Mouse (Mus musculus) heart, adult 2 months (tissue): ENCODE results near the gene Ppm1h. TPM values are rescaled to one million over a fixed set of nuclear protein-coding genes. Genes with fewer than 3 reads are reported as not detected.

ENCODE experiments used
- DNase-seq, 2 experiments: peaks; one replicate each; pipeline ENCODE4 v3.0.0; 2021
- H3K27ac ChIP-seq: fragments of 200-600 bp; 2 replicates; pipeline ENCODE4 v1.8.1; 2022
- H3K27me3 ChIP-seq: fragments of 200-500 bp; 2 replicates; pipeline ENCODE4 v1.6.1; 2012; ENCODE audit warnings: mild to moderate bottlenecking, low read length, inconsistent platforms, mixed read lengths; ENCODE audit not compliant: control insufficient read depth, insufficient read depth
- H3K36me3 ChIP-seq: fragments of 200-500 bp; 2 replicates; pipeline ENCODE4 v1.6.1; 2012; ENCODE audit warnings: low read length, inconsistent platforms; ENCODE audit not compliant: control insufficient read depth, insufficient read depth
- H3K4me1 ChIP-seq: fragments of 200-500 bp; 2 replicates; pipeline ENCODE4 v1.6.1; 2011; ENCODE audit warnings: low read length; ENCODE audit not compliant: control insufficient read depth, insufficient read depth
- H3K4me3 ChIP-seq: fragments of 200-600 bp; 2 replicates; pipeline ENCODE4 v1.8.1; 2022
- H3K79me2 ChIP-seq: fragments of 200-500 bp; replicated peaks from 2 replicates; pipeline ENCODE4 v1.6.1; 2012; ENCODE audit warnings: mild to moderate bottlenecking, inconsistent platforms, low read length, moderate library complexity, mixed read lengths; ENCODE audit not compliant: control insufficient read depth, insufficient read depth
- H3K9ac ChIP-seq: fragments of 200-500 bp; 2 replicates; pipeline ENCODE4 v1.6.1; 2012; ENCODE audit warnings: low read depth, mild to moderate bottlenecking, control low read depth, inconsistent platforms, low read length, mixed read lengths
- CTCF ChIP-seq: fragments of 200-600 bp; IDR thresholded peaks from 2 replicates; pipeline ENCODE4 v1.8.1; 2022; ENCODE audit warnings: antibody characterized with exemption, mild to moderate bottlenecking, moderate library complexity
- EP300 ChIP-seq: fragments of 200-500 bp; IDR thresholded peaks from 2 replicates; pipeline ENCODE4 v1.6.1; 2011; ENCODE audit warnings: low read depth, low read length, control low read depth; ENCODE audit not compliant: insufficient read depth
- POLR2A ChIP-seq: fragments of 200-500 bp; IDR thresholded peaks from 2 replicates; pipeline ENCODE4 v1.6.1; 2011; ENCODE audit warnings: mild to moderate bottlenecking, low read depth, low read length, control low read depth; ENCODE audit not compliant: insufficient read depth
- WGBS: fragments of 180-500 bp; shearing (Covaris S2); methylation state at CpG from one replicate; pipeline ENCODE4 v1.1.7; 2018; 5-methylcytosine and 5-hydroxymethylcytosine counted together
- intact Hi-C: fragments of 180-260 bp; cut with DNase I; formaldehyde crosslinking; loops from one replicate; pipeline ENCODE4 v1.15.1; 2025
- polyA plus RNA-seq: library from polyadenylated mRNA; depleted of rRNA; stranded (reverse); fragments of >200 nt; gene quantifications from 2 replicates; pipeline ENCODE4 v1.2.3, GENCODE M21; 2012
- total RNA-seq, 2 experiments: library from RNA; stranded (reverse); gene quantifications; 2 replicates each; pipeline ENCODE4 v1.2.3; 2021

Gene Ppm1h
- total and polyA plus RNA-seq, 3 experiments = 4.5 to 7.8 (median 6.4) TPM

GRCm38 (mm10) chr10:122800732-122801110 lies 122.2 kb downstream of the Ppm1h start:
- Histone ChIP-seq H3K4me1 (peaks cover 8% of the 10 kb centered on the region; the same call in 1 of the 2 replicates), H3K27ac (peak overlapping the region; percentile 61)
- intact Hi-C loops = loop anchor here (5.0 kb wide), 1 partner anchor 292 kb away; no protein-coding TSS in a partner anchor

GRCm38 (mm10) chr10:122802218-122802617 lies 123.7 kb downstream of the Ppm1h start:
- H3K4me1 ChIP-seq = peaks cover 10% of the 10 kb centered on the region
- H3K27ac ChIP-seq = no peak overlapping the region
- 29% methylated on average over 30 of the region's 30 CpGs for WGBS
- intact Hi-C loops = loop anchor here (5.0 kb wide), 1 partner anchor 290 kb away; no protein-coding TSS in a partner anchor
- H3K79me2 ChIP-seq = no peaks in the 10 kb centered on the region
- DNase-seq = no peak
- no peaks in the 10 kb centered on the region for H3K27me3 ChIP-seq
- H3K4me3 ChIP-seq = no peak overlapping the region
- H3K9ac ChIP-seq = peak overlapping the region; percentile 19; the same call in 1 of the 2 replicates
- TF ChIP-seq EP300 (no peak), CTCF (peak; percentile 20; the same call in 1 of the 2 replicates)
- no peaks in the 10 kb centered on the region for H3K36me3 ChIP-seq

More at GRCm38 (mm10) chr10:122800732-122801110, 122.2 kb downstream of the Ppm1h start:
- WGBS = 78% methylated on average over 4 of the region's 4 CpGs
- DNase-seq = no peak
- Histone ChIP-seq H3K9ac (no peak overlapping the region), H3K4me3 (no peak overlapping the region), H3K27me3 (no peaks in the 10 kb centered on the region), H3K79me2 (no peaks in the 10 kb centered on the region), H3K36me3 (no peaks in the 10 kb centered on the region)
- TF ChIP-seq CTCF (no peak), POLR2A (no peak), EP300 (no peak)

GRCm38 (mm10) chr10:122802901-122803300 lies 124.3 kb downstream of the Ppm1h start:
- intact Hi-C loops = loop anchor here (5.0 kb wide), 1 partner anchor 289 kb away; no protein-coding TSS in a partner anchor
- no peak for TF ChIP-seq CTCF
- TF ChIP-seq EP300 = no peak
- TF ChIP-seq POLR2A = no peak
- 61% methylated on average over 7 of the region's 7 CpGs for WGBS
- Histone ChIP-seq H3K9ac (no peak overlapping the region), H3K4me3 (no peak overlapping the region), H3K27ac (no peak overlapping the region), H3K27me3 (no peaks in the 10 kb centered on the region), H3K36me3 (peaks cover 3% of the 10 kb centered on the region), H3K79me2 (no peaks in the 10 kb centered on the region), H3K4me1 (peaks cover 13% of the 10 kb centered on the region)
- DNase-seq = no peak

GRCm38 (mm10) chr10:122803906-122804305 lies 125.3 kb downstream of the Ppm1h start:
- H3K79me2 ChIP-seq = no peaks in the 10 kb centered on the region
- H3K4me3 ChIP-seq = no peak overlapping the region
- intact Hi-C loops = loop anchor here (1.0 to 5.0 kb wide), 2 partner anchors 201 to 288 kb away; no protein-coding TSS in a partner anchor
- H3K27me3 ChIP-seq = no peaks in the 10 kb centered on the region
- 6% methylated on average over 7 of the region's 7 CpGs for WGBS
- TF ChIP-seq CTCF (peak; percentile 69), POLR2A (no peak), EP300 (peak; percentile 83)
- no peak overlapping the region for H3K9ac ChIP-seq
- H3K27ac ChIP-seq = no peak overlapping the region
- DNase-seq = peak; percentile 67 to 86
- peaks cover 13% of the 10 kb centered on the region for H3K4me1 ChIP-seq
- peaks cover 3% of the 10 kb centered on the region for H3K36me3 ChIP-seq

GRCm38 (mm10) chr10:122805866-122806265 lies 127.3 kb downstream of the Ppm1h start:
- H3K9ac ChIP-seq = no peak overlapping the region
- H3K4me1 ChIP-seq = peaks cover 9% of the 10 kb centered on the region
- H3K27ac ChIP-seq = no peak overlapping the region
- no peak for DNase-seq
- 68% methylated on average over 2 of the region's 2 CpGs for WGBS
- no peaks in the 10 kb centered on the region for H3K27me3 ChIP-seq
- H3K36me3 ChIP-seq = peaks cover 3% of the 10 kb centered on the region
- intact Hi-C loops = loop anchor here (2.0 to 5.0 kb wide), 3 partner anchors 91 to 179 kb away; no protein-coding TSS in a partner anchor
- no peaks in the 10 kb centered on the region for H3K79me2 ChIP-seq
- TF ChIP-seq CTCF = no peak
- TF ChIP-seq EP300 = no peak
- no peak for TF ChIP-seq POLR2A
- no peak overlapping the region for H3K4me3 ChIP-seq

- Histone ChIP-seq H3K27me3 (no peaks in the 10 kb centered on the region), H3K4me3 (no peak overlapping the region), H3K79me2 (no peaks in the 10 kb centered on the region), H3K9ac (no peak overlapping the region), H3K36me3 (peaks cover 3% of the 10 kb centered on the region), H3K27ac (peak overlapping the region; percentile 63), H3K4me1 (peaks cover 5% of the 10 kb centered on the region)
- peak; percentile 79 for DNase-seq
- 21% methylated on average over 9 of the region's 9 CpGs for WGBS
- intact Hi-C loops = loop anchor here (2.0 to 5.0 kb wide), 3 partner anchors 90 to 177 kb away; no protein-coding TSS in a partner anchor
- TF ChIP-seq POLR2A = no peak
- 0 out of 2 replicates have a peak, but pooled peaks have one; percentile 52 for TF ChIP-seq EP300
- TF ChIP-seq CTCF = peak; percentile 98; the same call in 1 of the 2 replicates
Measured at GRCm38 (mm10) chr10:122807127-122808105, 128.9 kb downstream of the Ppm1h start.
